Mouse (Mus musculus): ENCODE results near the gene Ager. TPM values are rescaled to one million over a fixed set of nuclear protein-coding genes. Genes with fewer than 3 reads are reported as not detected.

Gene Ager
- total RNA-seq, 2 experiments from 2014 or later = 1.6 TPM

DNA sequence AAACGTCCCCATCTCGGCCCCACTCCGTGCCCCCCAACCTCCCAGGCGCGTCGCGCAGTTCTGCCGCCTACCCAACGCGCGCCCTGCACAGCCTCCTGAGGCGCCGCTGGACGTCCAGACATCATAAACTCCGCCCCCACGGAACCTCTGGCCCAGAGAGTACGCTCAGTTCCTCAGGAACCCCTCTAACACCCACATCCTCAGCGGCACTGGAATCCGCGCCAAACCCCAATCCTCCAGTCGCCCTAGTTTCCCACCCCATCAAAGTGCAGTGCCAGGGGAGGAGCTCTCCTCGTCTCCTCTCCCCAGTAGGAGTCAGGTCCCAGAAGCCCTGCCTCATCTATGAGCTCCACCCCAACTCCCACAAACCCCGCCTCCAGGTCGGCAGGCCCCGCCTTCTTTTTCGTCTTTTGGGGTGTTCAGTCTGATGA lies 34.6 kb downstream of the Ager start:
- peak; percentile 74 for DNase-seq

DNA sequence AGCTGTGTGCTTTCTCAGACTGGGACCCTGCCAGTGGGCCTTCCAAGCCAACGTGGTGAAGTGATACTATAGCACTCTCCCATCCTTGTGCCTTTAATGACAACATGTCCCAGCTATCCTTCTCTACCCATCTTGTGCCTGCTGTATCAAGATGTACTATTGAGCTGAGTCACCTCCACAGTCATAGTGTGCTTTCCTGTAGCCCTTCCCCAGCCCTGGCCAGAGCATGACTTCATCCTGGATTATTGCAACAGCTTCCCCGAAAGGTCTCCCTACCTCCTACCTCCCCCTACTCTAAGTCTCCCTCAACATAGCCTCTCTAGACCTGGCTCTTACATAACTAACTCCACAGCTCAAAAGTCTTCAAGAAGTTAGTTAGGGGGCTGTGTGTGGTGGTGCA lies 38.0 kb downstream of the Ager start:
- DNase-seq = no peak

GRCm38 (mm10) chr17:34637459-34637858 lies 39.8 kb downstream of the Ager start:
- no peak for DNase-seq

GRCm38 (mm10) chr17:34639461-34640255 lies 42.0 kb downstream of the Ager start:
- DNase-seq = no peak

DNA sequence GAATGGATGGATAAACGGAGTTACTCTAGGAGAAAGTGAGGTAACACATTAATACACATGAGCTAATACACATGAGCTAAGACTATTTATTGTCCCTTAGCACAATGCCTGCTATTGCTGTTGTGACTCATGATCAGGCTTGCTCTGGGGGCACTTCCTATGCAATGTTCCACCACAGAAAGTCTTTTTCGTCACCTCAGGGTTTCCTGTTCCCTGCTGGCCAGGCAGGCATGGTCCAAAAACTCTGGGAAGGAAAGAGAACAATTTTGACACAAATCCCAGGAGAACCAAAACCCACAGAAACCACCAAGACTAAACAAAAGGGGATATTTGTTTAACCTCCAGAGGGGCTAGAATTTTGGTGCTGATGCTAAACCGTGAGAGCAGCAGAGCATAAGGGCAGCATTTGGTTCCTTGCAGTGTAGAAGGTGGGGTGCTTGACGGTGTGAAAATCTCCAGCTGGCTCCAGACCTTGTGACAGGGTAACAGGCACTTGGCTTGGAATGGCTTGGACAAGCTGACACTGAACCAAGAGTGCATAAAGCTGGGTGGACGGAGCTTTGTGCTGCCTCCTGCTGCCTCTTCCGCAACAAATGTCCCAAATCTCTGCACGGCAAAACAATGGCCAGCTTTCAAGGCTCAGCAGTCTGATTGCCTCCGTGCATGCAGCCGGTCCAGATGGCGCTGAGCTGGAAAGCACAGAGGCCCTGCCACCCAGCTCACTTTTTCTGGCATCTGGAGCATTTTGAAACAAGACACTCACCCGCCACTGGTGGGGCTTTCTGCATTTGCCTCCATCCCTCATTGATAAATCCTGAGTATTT lies 43.3 kb downstream of the Ager start:
- DNase-seq = peak; percentile 62

- no peak for DNase-seq
Observed at GRCm38 (mm10) chr17:34641945-34642344, 44.3 kb downstream of the Ager start.

DNA sequence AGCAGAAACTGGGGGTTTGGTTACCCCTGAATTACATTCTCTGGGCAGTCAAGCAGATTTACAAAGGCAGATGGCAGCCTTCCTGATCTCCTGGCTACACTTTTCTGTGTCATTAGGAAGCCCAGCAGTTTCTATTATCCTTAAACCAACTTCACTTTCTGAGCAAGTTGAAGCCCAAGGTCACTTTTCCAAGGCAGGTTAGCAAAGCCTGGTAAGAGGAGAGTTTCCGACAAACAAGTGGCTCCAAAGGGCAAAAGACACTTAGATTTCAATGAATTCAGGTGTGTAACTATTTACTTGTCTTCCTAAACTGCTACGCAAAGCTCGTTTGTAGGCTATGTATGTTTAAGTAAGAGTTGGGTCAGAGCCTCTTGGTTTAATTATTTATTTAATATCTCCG lies 45.7 kb downstream of the Ager start:
- no peak for DNase-seq

DNA sequence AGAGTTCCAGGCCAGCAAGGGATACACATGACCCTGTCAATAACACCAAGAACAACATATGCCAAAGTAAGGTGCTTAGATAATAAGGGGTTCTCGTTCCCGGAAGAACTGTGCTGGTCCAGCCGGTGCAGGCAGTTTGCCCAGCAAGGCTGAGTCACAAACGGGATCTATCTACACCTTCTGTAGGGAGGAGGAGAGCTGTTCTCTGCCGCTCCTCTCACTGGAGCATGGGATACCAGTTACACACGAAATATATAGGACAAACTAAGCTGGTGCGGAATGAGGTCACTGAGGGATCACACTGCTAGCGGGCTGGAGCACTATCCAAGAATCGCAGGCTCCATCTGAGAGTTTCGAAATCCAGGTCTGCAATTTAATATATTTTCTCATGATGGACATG lies 46.3 kb downstream of the Ager start:
- DNase-seq = no peak

GRCm38 (mm10) chr17:34644608-34645007 lies 46.9 kb downstream of the Ager start, which contains the start of gene Fkbpl:
Gene Fkbpl, plus strand, starts transcription at chr17:34644764.
- peak; percentile 97 for DNase-seq

- no peak for DNase-seq
Observed at GRCm38 (mm10) chr17:34645256-34645829, 47.7 kb downstream of the Ager start.

DNA sequence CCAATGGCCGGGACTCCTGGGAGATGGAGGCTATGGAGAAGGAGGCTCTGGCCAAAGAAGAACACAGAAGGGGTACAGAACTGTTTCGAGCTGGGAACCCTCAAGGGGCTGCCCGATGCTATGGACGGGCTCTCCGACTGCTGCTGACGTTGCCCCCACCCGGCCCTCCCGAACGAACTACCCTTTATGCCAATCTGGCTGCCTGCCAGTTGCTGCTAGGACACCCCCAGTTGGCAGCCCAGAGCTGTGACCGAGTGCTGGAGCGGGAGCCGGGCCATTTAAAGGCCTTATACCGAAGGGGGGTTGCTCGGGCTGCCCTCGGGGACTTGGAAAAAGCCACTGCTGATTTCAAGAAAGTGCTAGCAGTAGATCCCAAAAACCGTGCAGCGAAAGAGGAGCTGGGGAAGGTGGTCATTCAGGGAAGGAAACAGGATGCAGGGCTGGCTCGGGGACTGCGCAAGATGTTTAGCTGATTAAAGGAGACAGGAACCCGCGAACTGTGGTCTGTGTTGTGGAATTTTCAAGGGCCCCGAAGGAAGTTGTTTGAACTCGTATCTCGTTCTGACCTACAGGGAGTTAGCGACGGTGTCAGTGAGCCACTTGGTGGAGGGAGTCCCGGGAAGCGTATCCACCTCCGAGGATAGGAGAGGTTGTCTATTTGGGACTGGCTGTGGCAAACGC lies 48.3 kb downstream of the Ager start:
- DNase-seq = no peak

DNA sequence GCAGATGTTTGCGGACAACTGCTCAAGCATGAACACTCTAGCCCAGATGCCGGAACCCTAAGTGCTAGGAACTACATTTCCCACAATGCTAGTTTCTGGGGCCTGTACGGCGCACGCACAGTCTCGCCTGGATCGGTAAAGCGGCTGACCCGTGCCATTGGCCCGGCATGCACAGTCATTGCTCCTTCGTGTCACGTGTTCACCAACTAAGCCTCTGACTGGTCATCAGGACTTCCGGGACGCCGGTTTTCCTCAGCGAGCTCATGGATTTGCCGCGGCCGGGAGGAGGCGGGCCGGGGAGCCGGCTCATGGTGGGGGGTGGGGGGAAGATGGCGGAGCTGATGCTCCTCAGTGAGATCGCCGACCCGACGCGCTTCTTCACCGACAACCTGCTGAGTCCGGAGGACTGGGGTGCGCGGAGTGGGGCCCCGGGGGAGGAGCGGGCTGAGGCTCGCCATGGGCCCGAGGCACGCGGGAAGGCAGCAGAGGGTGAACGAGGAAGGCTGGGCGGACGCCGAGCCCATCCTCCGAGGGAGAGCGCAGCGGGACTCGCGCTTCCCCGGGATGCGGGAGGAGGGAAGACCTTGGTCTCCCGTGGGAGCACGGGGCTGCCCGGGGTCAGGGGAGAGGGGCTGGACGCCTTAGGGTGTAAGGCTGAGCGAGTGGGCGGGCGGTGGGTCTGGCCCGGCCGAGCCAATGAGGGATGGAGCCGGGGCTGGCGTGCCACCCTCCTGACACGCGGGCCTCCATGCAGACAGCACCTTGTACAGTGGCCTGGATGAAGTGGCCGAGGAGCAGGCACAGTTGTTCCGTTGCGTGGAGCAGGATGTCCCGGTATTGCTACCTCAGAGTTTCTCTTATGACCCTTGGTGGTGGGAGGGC lies 49.5 kb downstream of the Ager start, which contains the start of gene Atf6b:
Atf6b (plus strand) TSS at position 241 of the 882 bp plus-strand sequence.
- peak; percentile 95 for DNase-seq

GRCm38 (mm10) chr17:34648141-34648890 lies 50.7 kb downstream of the Ager start:
- no peak for DNase-seq

DNA sequence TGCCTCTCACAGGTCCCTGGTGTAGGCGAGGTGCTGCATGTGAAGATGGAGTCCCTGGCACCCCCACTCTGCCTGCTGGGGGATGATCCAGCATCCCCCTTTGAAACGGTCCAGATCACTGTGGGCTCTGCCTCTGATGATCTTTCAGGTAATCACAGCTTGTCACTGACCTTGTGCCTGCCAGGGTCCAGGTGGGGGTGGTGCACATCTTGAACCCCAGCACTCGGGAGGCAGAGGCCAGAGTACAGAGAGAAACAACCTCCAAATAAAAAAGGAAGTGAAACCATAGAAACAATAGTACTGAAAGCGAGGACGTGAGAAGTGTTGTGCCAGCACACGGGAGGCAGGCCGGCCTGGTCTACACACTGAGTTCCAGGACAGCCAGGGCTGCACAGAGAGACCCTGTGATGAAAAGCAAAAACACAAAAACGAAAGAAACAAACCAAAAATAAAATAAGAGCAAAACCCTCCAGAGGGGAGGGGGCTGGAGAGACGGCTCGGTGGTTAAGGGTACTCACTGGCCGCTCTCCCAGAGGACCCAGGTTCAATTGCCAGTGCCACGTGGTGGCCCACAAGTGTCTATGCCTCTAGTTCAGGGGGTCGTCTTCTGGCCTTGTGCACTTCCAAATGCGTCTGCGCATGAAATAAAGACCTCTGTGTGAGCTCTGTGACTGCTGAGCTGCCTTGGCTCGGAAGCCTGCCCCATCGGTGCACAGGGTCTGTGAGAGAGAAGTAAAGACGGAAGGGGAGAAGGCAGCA lies 51.6 kb downstream of the Ager start:
- DNase-seq = no peak

Other genes with a start within 250 kb of the Ager start
- gene Btnl2, start 243.0 kb upstream of the Ager start, total RNA-seq (2021) = under 1 TPM; 0.09 to 0.31 TPM
- not detected for gene Btnl1, start 220.7 kb upstream of the Ager start, total RNA-seq (2021)
- gene BC051142, start 199.0 kb upstream of the Ager start, total RNA-seq (2021) = not detected
- not detected for gene Btnl4, start 120.5 kb upstream of the Ager start, total RNA-seq (2021)
- gene Btnl6, start 80.5 kb upstream of the Ager start, total RNA-seq (2021) = not detected
- gene Notch4, start 33.6 kb upstream of the Ager start, total RNA-seq (2021) = 10 to 100 TPM; 29.2 to 39.3 TPM
- 1 to 10 TPM; 3.9 to 4.4 TPM for gene Gpsm3, start 8.1 kb upstream of the Ager start, total RNA-seq (2021)
- 10 to 100 TPM; 34.6 to 39.5 TPM for gene Pbx2, start 6.6 kb upstream of the Ager start, total RNA-seq (2021)
- 10 to 100 TPM; 40.6 to 40.8 TPM for gene Rnf5, start 5.8 kb downstream of the Ager start, total RNA-seq (2021)
- 10 to 100 TPM; 59.3 to 62.4 TPM for gene Agpat1, start 6.4 kb downstream of the Ager start, total RNA-seq (2021)
- gene Egfl8, start 18.1 kb downstream of the Ager start, total RNA-seq (2021) = 1 to 10 TPM; 2.5 to 3.4 TPM
- gene Ppt2, start 30.6 kb downstream of the Ager start, total RNA-seq (2021) = 10 to 100 TPM; 37.8 to 41.8 TPM
- gene Prrt1, start 31.7 kb downstream of the Ager start, total RNA-seq (2021) = under 1 TPM; 0.52 to 0.91 TPM
- gene Fkbpl, start 46.9 kb downstream of the Ager start, total RNA-seq (2021) = 1 to 10 TPM; 6.1 to 9.5 TPM
- 10 to 100 TPM; 22.3 to 24.4 TPM for gene Atf6b, start 49.3 kb downstream of the Ager start, total RNA-seq (2021)
- 10 to 100 TPM; 47.1 to 54.2 TPM for gene Tnxb, start 72.7 kb downstream of the Ager start, total RNA-seq (2021)
- 1 to 10 TPM; 5.0 to 5.5 TPM for gene C4b, start 146.0 kb downstream of the Ager start, total RNA-seq (2021)
- gene Cyp21a1, start 206.7 kb downstream of the Ager start, total RNA-seq (2021) = not detected
- 10 to 100 TPM; 13.6 to 16.2 TPM for gene Stk19, start 239.1 kb downstream of the Ager start, total RNA-seq (2021)
- gene Dxo, start 239.2 kb downstream of the Ager start, total RNA-seq (2021) = 10 to 100 TPM; 21.4 to 23.0 TPM